Mouse (Mus musculus): ENCODE results near the gene Sohlh1. TPM values are rescaled to one million over a fixed set of nuclear protein-coding genes. Genes with fewer than 3 reads are reported as not detected.
A peak's percentile ranks its signal among the peaks of the same experiment; 100 is the strongest.
"Not testable (repeated sequence)": the region's sequence is repeated elsewhere in the genome, so short reads cannot be mapped to it uniquely, and the experiment has no call there.

Sohlh1 gene
- total RNA-seq, 1 experiment from 2014 or later, result not detected

GRCm38 (mm10) chr2:25842161-25842560 lies 4.9 kb downstream of the Sohlh1 start:
- peak; percentile 18 for DNase-seq

- DNase-seq, result peak; percentile 68
These were observed 10.8 kb downstream of the Sohlh1 start for GRCm38 (mm10) chr2:25836291-25836690.

GRCm38 (mm10) chr2:25830786-25831185 lies 16.3 kb downstream of the Sohlh1 start:
- no peak for DNase-seq

GRCm38 (mm10) chr2:25828344-25828947 lies 18.6 kb downstream of the Sohlh1 start:
- DNase-seq, result no peak

GRCm38 (mm10) chr2:25824751-25825150 lies 22.3 kb downstream of the Sohlh1 start:
- DNase-seq, result no peak

- DNase-seq, result no peak
These were observed 24.2 kb downstream of the Sohlh1 start, which contains the start of gene Lcn9 for GRCm38 (mm10) chr2:25822806-25823205. Gene Lcn9, plus strand, starts transcription at chr2:25823153.

GRCm38 (mm10) chr2:25815748-25816147 lies 31.3 kb downstream of the Sohlh1 start, which contains the start of gene Glt6d1:
Gene Glt6d1, minus strand, starts transcription at chr2:25815848.
- DNase-seq, result not testable (repeated sequence)

GRCm38 (mm10) chr2:25813364-25813763 lies 33.7 kb downstream of the Sohlh1 start:
- DNase-seq, result no peak

- DNase-seq, result no peak
These were observed 35.3 kb downstream of the Sohlh1 start for GRCm38 (mm10) chr2:25811711-25812110.

- no peak for DNase-seq
These were observed 49.0 kb downstream of the Sohlh1 start for GRCm38 (mm10) chr2:25798065-25798464.

GRCm38 (mm10) chr2:25797635-25798034 lies 49.4 kb downstream of the Sohlh1 start:
- DNase-seq, result no peak

Other genes with a start within 250 kb of the Sohlh1 start
- 108 and 118 TPM in 2 replicates for gene Rabl6, start 238.7 kb downstream of the Sohlh1 start, total RNA-seq (2021)
- not detected in 2 replicates for gene Ccdc183, start 229.6 kb downstream of the Sohlh1 start, total RNA-seq (2021)
- 28.8 and 36.9 TPM in 2 replicates for gene Tmem141, start 225.2 kb downstream of the Sohlh1 start, total RNA-seq (2021)
- 2.6 and 2.7 TPM in 2 replicates for gene Fcna, start 219.2 kb downstream of the Sohlh1 start, total RNA-seq (2021)
- gene Lcn8, start 194.1 kb downstream of the Sohlh1 start, total RNA-seq (2021), result not detected in 2 replicates
- gene Lcn5, start 189.3 kb downstream of the Sohlh1 start, total RNA-seq (2021), result not detected in 2 replicates
- gene Lcn6, start 170.5 kb downstream of the Sohlh1 start, total RNA-seq (2021), result not detected in 2 replicates
- gene Lcn10, start 164.5 kb downstream of the Sohlh1 start, total RNA-seq (2021), result not detected in 2 replicates
- 0.61 TPM in 1 of 2 replicates, not detected in the other for gene Obp2a, start 147.2 kb downstream of the Sohlh1 start, total RNA-seq (2021)
- 45.0 and 47.9 TPM in 2 replicates for gene Bmyc, start 140.5 kb downstream of the Sohlh1 start, total RNA-seq (2021)
- not detected in 2 replicates for gene Obp2b, start 110.2 kb downstream of the Sohlh1 start, total RNA-seq (2021)
- gene Lcn3, start 81.7 kb downstream of the Sohlh1 start, total RNA-seq (2021), result not detected in 2 replicates
- not detected in 2 replicates for gene Lcn11, start 70.2 kb downstream of the Sohlh1 start, total RNA-seq (2021)
- not detected in 2 replicates for gene Gm13539, start 65.0 kb downstream of the Sohlh1 start, total RNA-seq (2021)
- gene Glt6d1, start 31.4 kb downstream of the Sohlh1 start, total RNA-seq (2021), result not detected in 2 replicates
- gene Lcn9, start 24.1 kb downstream of the Sohlh1 start, total RNA-seq (2021), result not detected in 2 replicates
- 2.7 and 5.2 TPM in 2 replicates for gene Kcnt1, start 16.5 kb upstream of the Sohlh1 start, total RNA-seq (2021)
- gene Camsap1, start 136.0 kb upstream of the Sohlh1 start, total RNA-seq (2021), result 30.2 and 37.1 TPM in 2 replicates
- 36.5 and 40.0 TPM in 2 replicates for gene Ubac1, start 174.5 kb upstream of the Sohlh1 start, total RNA-seq (2021)

Data from adrenal gland, postnatal 25 days (tissue).